Mouse (Mus musculus): ENCODE measurements around the gene Hoxb5. TPM values are rescaled to one million over a fixed set of nuclear protein-coding genes. Genes with fewer than 3 reads are reported as not detected.

Gene Hoxb5
- polyA plus RNA-seq, 1 experiment from 2014 or later: 0.09 TPM

DNA sequence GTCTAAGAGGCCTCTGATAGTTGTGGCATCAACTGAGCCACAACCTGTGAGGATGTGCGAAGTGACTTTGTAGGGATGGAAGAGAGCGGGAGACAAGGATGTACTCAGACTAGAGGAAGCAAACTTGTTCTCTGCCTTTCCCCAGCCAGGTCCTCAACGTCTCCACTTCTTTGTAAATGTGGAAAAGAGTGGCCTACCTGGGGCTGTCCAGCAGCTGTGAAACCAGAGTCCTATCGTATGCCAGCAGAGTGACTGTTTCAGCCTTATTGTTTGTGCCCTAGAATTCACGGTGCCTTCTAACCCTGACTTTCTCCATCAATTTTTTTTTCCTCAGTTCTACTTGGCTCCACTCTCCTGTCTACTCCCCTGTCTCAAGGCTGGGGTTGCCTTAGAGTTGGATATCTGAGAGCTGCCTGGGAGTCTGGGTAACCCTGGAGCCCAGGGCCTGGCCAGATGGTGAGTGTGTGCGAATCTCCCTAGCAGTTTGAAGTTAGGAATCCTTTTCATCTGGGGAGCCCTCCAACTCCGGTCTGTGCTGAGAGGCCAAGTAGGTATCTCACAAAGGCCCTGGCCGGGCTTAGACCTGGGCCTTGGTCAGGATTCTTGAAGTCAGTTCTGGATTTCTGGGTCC is 38.6 kb upstream of the Hoxb5 start:
- Histone ChIP-seq H3K36me3 (replicated peaks) (no peaks in the 10 kb centered on the region), H3K27ac (no peak overlapping the region), H3K4me1 (no peaks in the 10 kb centered on the region), H3K9me3 (no peaks in the 10 kb centered on the region), H3K27me3 (replicated peaks) (peaks cover 95% of the 10 kb centered on the region), H3K9ac (no peak overlapping the region), H3K4me2 (no peak overlapping the region), H3K4me3 (no peak overlapping the region)
- ATAC-seq (replicated peaks): no peak
- under 1% methylated on average over 8 of the region's 8 CpGs for WGBS

- under 1% methylated on average over 7 of the region's 7 CpGs for WGBS
- no peak for ATAC-seq (replicated peaks)
- no peak overlapping the region for H3K4me3 ChIP-seq
- no peak overlapping the region for H3K9ac ChIP-seq
- peaks cover 97% of the 10 kb centered on the region for H3K27me3 ChIP-seq (replicated peaks)
- H3K36me3 ChIP-seq (replicated peaks): no peaks in the 10 kb centered on the region
- H3K4me2 ChIP-seq: no peak overlapping the region
- no peaks in the 10 kb centered on the region for H3K9me3 ChIP-seq
- H3K4me1 ChIP-seq: no peaks in the 10 kb centered on the region; the same call in 1 of the 2 replicates
- H3K27ac ChIP-seq: no peak overlapping the region
These were observed 37.2 kb upstream of the Hoxb5 start for GRCm38 (mm10) chr11:96265954-96266353.

GRCm38 (mm10) chr11:96267021-96267920 is 35.9 kb upstream of the Hoxb5 start:
- no peaks in the 10 kb centered on the region for H3K9me3 ChIP-seq
- H3K4me1 ChIP-seq: peaks cover under 1% of the 10 kb centered on the region; the same call in 1 of the 2 replicates
- 7% methylated on average over 7 of the region's 7 CpGs for WGBS
- H3K36me3 ChIP-seq (replicated peaks): no peaks in the 10 kb centered on the region
- ATAC-seq (replicated peaks): no peak
- H3K4me3 ChIP-seq: no peak overlapping the region
- no peak overlapping the region for H3K4me2 ChIP-seq
- no peak overlapping the region for H3K9ac ChIP-seq
- peaks cover 97% of the 10 kb centered on the region for H3K27me3 ChIP-seq (replicated peaks)
- no peak overlapping the region for H3K27ac ChIP-seq

DNA sequence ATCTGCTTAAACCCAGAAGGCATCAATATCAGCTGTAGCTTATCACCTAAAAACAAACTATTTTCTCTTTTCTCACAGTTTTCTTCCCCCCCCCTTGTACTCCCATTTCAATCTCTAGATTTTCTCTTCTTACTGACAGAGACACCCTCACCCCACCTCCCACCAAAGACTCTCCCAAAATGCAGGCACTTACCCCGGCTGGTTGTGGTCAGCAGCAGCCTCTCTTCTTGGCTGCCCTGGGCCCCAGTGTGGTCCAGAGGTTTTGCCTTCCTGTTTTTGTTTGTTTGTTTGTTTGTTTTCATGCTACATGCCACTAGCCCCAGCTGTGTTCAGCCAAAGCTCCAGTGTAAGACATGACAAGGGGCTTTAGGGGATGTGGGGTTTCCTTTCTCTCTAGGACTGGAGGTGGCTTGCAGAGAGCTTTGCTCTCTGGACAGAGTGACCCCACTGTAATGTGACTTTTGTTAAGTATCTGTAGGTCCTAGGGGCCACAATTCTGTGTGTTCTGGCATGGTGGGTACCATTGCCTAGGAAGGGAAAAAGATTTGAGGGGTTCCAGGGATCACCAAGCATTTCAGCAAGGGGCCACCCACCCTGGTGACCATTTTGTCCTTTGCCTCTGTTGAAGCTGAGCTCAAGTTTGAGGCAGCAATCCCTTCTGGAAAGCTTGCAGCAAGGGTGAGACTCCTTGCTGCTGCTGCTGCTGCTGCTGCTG is 34.9 kb upstream of the Hoxb5 start:
- Histone ChIP-seq H3K4me2 (no peak overlapping the region), H3K36me3 (replicated peaks) (no peaks in the 10 kb centered on the region), H3K27ac (no peak overlapping the region), H3K4me3 (no peak overlapping the region), H3K4me1 (peaks cover 4% of the 10 kb centered on the region; the same call in 1 of the 2 replicates), H3K9ac (no peak overlapping the region), H3K9me3 (no peaks in the 10 kb centered on the region), H3K27me3 (replicated peaks) (peaks cover 97% of the 10 kb centered on the region)
- WGBS: 7% methylated on average over 1 of the region's 1 CpGs
- ATAC-seq (replicated peaks): no peak

DNA sequence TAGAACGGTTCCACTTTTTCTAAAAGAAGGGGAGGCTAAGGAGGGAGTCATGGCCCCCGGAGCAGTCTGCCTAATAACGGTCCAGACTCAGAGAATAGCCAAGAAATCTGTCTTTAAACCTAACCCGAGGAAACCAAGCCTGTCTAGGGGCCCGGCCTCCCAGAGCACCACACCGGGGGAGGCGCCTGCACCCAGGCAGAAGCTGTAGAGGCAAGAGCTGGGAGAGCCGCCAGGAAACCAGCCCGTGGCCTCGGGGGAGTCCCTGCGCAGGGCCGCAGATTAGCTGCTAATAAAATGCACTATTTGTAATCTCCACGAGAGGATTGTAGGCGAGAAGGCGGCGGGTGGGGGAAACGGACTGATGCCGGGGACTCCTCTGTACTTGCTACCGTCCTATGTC is 33.3 kb upstream of the Hoxb5 start:
- Histone ChIP-seq H3K9ac (no peak overlapping the region), H3K36me3 (replicated peaks) (no peaks in the 10 kb centered on the region), H3K27ac (no peak overlapping the region), H3K27me3 (replicated peaks) (peaks cover 97% of the 10 kb centered on the region), H3K4me3 (no peak overlapping the region), H3K9me3 (no peaks in the 10 kb centered on the region), H3K4me2 (no peak overlapping the region), H3K4me1 (peaks cover 4% of the 10 kb centered on the region; the same call in 1 of the 2 replicates)
- no peak for ATAC-seq (replicated peaks)
- WGBS: under 1% methylated on average over 19 of the region's 19 CpGs

DNA sequence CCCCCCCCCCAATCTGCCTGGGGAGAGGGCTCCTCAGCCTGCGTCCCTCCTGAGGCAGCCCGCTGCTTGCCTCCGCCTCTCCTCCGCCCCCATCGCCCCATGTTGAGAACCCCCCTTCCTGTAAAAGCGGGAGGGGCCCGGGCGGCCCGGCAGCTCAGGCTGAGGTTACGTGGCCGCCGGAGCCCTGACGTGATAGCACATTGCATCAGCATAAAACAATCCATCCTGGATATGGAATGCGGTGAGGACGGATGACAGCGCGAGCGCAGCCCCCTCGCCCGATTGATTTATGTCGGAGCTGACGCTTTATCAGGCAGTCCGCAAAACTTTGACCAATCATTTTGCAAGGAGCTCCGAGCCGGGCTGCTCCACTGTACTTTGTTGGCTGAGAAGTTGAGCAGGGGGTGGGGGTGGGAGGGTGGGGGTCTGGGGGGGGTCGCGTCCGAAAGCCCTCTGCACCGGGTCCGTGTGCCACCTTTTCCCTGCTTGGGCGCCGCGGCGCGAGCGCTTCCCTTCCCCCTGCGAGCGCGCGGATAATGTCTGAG is 32.1 kb upstream of the Hoxb5 start, which contains the start of gene Hoxb9:
Gene Hoxb9 (plus strand): TSS at position 462 of the 545 bp plus-strand sequence.
- no peak within 1 kb of the TSS for H3K9ac ChIP-seq
- no peaks in the 10 kb centered on the region for H3K9me3 ChIP-seq
- H3K4me3 ChIP-seq: no peak within 1 kb of the TSS
- H3K4me1 ChIP-seq: peaks cover 4% of the 10 kb centered on the region; the same call in 1 of the 2 replicates
- under 1% methylated on average over 38 of the region's 40 CpGs for WGBS
- H3K27me3 ChIP-seq (replicated peaks): peaks cover 98% of the 10 kb centered on the region
- no peak within 1 kb of the TSS for H3K27ac ChIP-seq
- ATAC-seq (replicated peaks): no peak
- H3K4me2 ChIP-seq: peak within 1 kb of the TSS; percentile 24
- H3K36me3 ChIP-seq (replicated peaks): no peaks in the 10 kb centered on the region

GRCm38 (mm10) chr11:96271541-96272011 is 31.6 kb upstream of the Hoxb5 start:
- H3K27me3 ChIP-seq (replicated peaks): peaks cover 98% of the 10 kb centered on the region
- no peak for ATAC-seq (replicated peaks)
- H3K9me3 ChIP-seq: no peaks in the 10 kb centered on the region
- H3K4me2 ChIP-seq: no peak overlapping the region; the same call in 1 of the 2 replicates
- H3K36me3 ChIP-seq (replicated peaks): no peaks in the 10 kb centered on the region
- no peak overlapping the region for H3K9ac ChIP-seq
- H3K27ac ChIP-seq: no peak overlapping the region
- H3K4me3 ChIP-seq: no peak overlapping the region
- peaks cover 4% of the 10 kb centered on the region; the same call in 1 of the 2 replicates for H3K4me1 ChIP-seq
- WGBS: under 1% methylated on average over 52 of the region's 52 CpGs

DNA sequence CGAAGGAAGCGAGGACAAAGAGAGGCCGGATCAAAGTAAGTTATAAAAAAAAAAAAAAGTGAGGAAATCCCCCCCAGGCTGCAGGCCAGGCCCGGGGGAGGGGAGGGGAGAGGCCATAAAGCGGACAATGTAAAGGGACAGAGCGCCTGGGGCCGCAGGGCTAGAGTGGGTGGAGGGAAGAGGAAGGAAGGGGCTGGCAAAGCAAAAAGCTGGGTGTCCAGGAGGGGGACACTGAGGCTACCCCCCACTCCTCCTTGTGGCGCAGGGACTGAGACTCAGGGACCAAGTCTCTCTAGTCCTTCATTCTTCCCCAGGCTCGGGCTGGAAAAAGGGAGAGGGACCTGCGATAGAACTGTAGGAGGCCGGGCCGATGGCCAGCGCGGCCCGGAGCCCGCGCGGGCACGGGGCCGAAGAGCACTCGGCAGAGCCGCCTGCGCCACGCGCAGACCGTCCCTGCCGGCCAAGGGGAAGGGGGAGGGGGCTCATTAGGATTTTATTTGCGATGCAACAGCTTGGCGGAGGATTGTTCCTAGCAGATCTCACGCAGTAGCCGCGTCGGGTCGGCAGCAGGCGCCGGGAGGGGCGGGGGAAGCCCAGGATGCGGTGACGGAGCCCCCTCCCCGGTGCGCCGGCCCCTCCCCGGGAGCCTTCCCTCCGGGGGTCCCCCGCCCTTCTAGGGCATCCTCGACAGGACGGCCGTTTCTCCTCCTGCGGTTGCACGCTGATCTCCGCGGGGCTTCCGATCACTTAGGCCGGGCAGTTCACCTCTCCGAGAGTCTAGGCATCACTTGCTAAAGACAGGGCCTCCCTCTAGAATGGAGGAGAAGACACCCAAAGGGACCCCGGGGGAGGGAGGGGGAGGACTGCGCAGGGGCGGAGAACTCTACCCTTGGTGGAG is 30.9 kb upstream of the Hoxb5 start:
- Histone ChIP-seq H3K9ac (no peak overlapping the region), H3K4me1 (peaks cover 4% of the 10 kb centered on the region; the same call in 1 of the 2 replicates), H3K4me3 (no peak overlapping the region), H3K36me3 (replicated peaks) (no peaks in the 10 kb centered on the region), H3K9me3 (no peaks in the 10 kb centered on the region), H3K4me2 (peak overlapping the region; percentile 24), H3K27ac (no peak overlapping the region), H3K27me3 (replicated peaks) (peaks cover 98% of the 10 kb centered on the region)
- ATAC-seq (replicated peaks): no peak
- under 1% methylated on average over 58 of the region's 58 CpGs for WGBS

DNA sequence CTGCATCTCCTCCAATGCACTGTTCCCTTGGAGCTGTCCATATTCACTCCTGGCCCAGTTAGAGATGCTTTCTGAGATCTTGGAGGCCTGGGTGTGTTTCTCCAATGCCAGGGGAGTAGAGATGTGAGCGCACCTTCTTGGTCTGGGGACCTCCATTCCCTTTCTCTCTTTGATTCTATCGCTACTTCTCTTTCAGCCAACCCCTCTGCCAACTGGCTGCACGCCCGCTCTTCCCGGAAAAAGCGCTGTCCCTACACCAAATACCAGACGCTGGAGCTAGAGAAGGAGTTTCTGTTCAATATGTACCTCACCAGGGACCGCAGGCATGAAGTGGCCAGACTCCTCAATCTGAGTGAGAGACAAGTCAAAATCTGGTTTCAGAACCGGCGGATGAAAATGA is 28.7 kb upstream of the Hoxb5 start:
- no peaks in the 10 kb centered on the region for H3K9me3 ChIP-seq
- no peak overlapping the region for H3K27ac ChIP-seq
- no peak overlapping the region for H3K9ac ChIP-seq
- no peak overlapping the region for H3K4me3 ChIP-seq
- H3K4me2 ChIP-seq: no peak overlapping the region
- H3K36me3 ChIP-seq (replicated peaks): no peaks in the 10 kb centered on the region
- peaks cover 4% of the 10 kb centered on the region; the same call in 1 of the 2 replicates for H3K4me1 ChIP-seq
- H3K27me3 ChIP-seq (replicated peaks): peaks cover 100% of the 10 kb centered on the region
- 5% methylated on average over 10 of the region's 10 CpGs for whole genome bisulfite sequencing
- no peak for ATAC-seq (replicated peaks)

DNA sequence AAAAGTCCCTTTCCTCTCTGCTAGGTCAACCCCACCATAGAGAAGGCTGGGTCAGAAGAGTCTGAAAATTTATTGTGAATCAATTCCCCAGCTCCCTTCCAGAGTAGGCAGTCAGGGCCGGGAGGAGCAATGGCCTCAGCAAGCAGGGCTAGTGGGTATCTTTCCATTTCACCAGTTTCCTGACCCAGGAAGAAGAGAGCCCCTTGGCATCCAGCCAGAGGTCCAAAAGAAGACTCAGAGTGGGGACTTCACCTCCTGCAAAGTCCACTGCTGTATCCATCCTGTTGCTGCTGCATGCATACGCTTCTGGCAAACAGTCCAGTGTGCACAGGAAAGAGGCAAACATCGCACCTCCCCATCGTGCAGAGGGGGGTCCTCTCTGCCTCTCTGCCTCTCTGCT is 27.2 kb upstream of the Hoxb5 start:
- H3K27me3 ChIP-seq (replicated peaks): peaks cover 100% of the 10 kb centered on the region
- WGBS: 5% methylated on average over 4 of the region's 4 CpGs
- no peak for ATAC-seq (replicated peaks)
- no peaks in the 10 kb centered on the region for H3K36me3 ChIP-seq (replicated peaks)
- no peak overlapping the region for H3K4me3 ChIP-seq
- no peak overlapping the region for H3K27ac ChIP-seq
- no peaks in the 10 kb centered on the region for H3K9me3 ChIP-seq
- no peak overlapping the region for H3K4me2 ChIP-seq
- H3K4me1 ChIP-seq: peaks cover 4% of the 10 kb centered on the region; the same call in 1 of the 2 replicates
- H3K9ac ChIP-seq: no peak overlapping the region

Measured in midbrain, embryonic 15.5 days (tissue).